Mouse (Mus musculus) heart, embryonic 13.5 days (tissue): Measurements from ENCODE around the gene Pim3. TPM values are rescaled to one million over a fixed set of nuclear protein-coding genes. Genes with fewer than 3 reads are reported as not detected.

ENCODE experiments used
- ATAC-seq: fragments of 200-750 bp; cut with Nextera tagmentation; 2 replicates; pipeline ENCODE4 v1.8.0; 2017; ENCODE audit warnings: moderate TSS enrichment; ENCODE audit not compliant: insufficient number of reproducible peaks, low FRiP score, low TSS enrichment; ENCODE audit errors: extremely low read depth
- H3K27ac ChIP-seq: fragments of 300-500 bp; sonication (generic); replicated peaks from 2 replicates; pipeline ENCODE4 v1.5.1; 2015; ENCODE audit warnings: moderate library complexity, mild to moderate bottlenecking, inconsistent platforms
- H3K27me3 ChIP-seq: fragments of 300-500 bp; sonication (generic); replicated peaks from 2 replicates; pipeline ENCODE4 v1.6.1; 2015; ENCODE audit warnings: mild to moderate bottlenecking, inconsistent platforms
- H3K36me3 ChIP-seq: fragments of 300-500 bp; sonication (generic); 2 replicates; pipeline ENCODE4 v1.6.1; 2015; ENCODE audit warnings: mild to moderate bottlenecking, inconsistent platforms
- H3K4me1 ChIP-seq: fragments of 300-500 bp; sonication (generic); 2 replicates; pipeline ENCODE4 v1.6.1; 2015; ENCODE audit warnings: inconsistent platforms
- H3K4me2 ChIP-seq: fragments of 300-500 bp; sonication (generic); 2 replicates; pipeline ENCODE4 v1.6.1; 2015; ENCODE audit warnings: inconsistent platforms, mild to moderate bottlenecking, moderate library complexity
- H3K4me3 ChIP-seq: fragments of 300-500 bp; sonication (generic); 2 replicates; pipeline ENCODE4 v1.5.1; 2015; ENCODE audit warnings: moderate library complexity, mild to moderate bottlenecking, inconsistent platforms
- H3K9ac ChIP-seq: fragments of 300-500 bp; sonication (generic); 2 replicates; pipeline ENCODE4 v1.6.1; 2015; ENCODE audit warnings: inconsistent platforms, mild to moderate bottlenecking, moderate library complexity
- H3K9me3 ChIP-seq: fragments of 300-500 bp; sonication (generic); 2 replicates; pipeline ENCODE4 v1.6.1; 2016; ENCODE audit warnings: inconsistent platforms
- WGBS: fragments of 180-500 bp; shearing (Covaris S2); methylation state at CpG from one replicate; pipeline ENCODE4 v1.1.7; 2015; ENCODE audit warnings: mixed read lengths; 5-methylcytosine and 5-hydroxymethylcytosine counted together
- polyA plus RNA-seq: library from polyadenylated mRNA; unstranded; fragments of >200 nt; fragmentation: Nextera tagmentation; extraction: Ambion mirVana; gene quantifications from 2 replicates; pipeline ENCODE4 v1.2.1, GENCODE M21; 2015

Gene Pim3
- polyA plus RNA-seq, 1 experiment from 2014 or later = 51.8 TPM

DNA sequence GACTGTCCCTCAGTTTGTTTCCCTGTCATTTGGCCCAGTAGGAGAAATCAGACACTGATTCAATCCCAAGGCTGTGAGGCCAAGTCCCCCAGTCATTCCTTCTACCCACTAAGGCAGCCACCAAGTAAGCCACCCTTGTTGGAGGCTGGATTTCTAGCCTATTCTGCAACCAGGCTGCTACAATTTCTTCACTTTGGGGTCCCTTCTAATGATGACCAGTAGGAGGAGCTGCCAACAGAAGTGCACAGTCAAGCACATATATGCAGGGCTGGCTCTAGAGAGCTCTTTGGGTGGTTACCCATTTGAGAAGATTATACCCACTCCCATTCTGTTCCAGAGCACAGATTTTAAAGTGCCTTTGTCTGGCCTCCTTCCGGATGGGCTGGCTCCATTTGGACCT, 41.1 kb downstream of the Pim3 start:
- no peak overlapping the region for H3K4me3 ChIP-seq
- H3K9ac ChIP-seq = no peak overlapping the region
- no peak overlapping the region for H3K4me2 ChIP-seq
- no peaks in the 10 kb centered on the region for H3K4me1 ChIP-seq
- no peak overlapping the region for H3K27ac ChIP-seq
- ATAC-seq = no peak
- WGBS = 93% methylated on average over 1 of the region's 1 CpGs
- no peaks in the 10 kb centered on the region for H3K9me3 ChIP-seq
- no peaks in the 10 kb centered on the region for H3K36me3 ChIP-seq
- no peaks in the 10 kb centered on the region for H3K27me3 ChIP-seq

DNA sequence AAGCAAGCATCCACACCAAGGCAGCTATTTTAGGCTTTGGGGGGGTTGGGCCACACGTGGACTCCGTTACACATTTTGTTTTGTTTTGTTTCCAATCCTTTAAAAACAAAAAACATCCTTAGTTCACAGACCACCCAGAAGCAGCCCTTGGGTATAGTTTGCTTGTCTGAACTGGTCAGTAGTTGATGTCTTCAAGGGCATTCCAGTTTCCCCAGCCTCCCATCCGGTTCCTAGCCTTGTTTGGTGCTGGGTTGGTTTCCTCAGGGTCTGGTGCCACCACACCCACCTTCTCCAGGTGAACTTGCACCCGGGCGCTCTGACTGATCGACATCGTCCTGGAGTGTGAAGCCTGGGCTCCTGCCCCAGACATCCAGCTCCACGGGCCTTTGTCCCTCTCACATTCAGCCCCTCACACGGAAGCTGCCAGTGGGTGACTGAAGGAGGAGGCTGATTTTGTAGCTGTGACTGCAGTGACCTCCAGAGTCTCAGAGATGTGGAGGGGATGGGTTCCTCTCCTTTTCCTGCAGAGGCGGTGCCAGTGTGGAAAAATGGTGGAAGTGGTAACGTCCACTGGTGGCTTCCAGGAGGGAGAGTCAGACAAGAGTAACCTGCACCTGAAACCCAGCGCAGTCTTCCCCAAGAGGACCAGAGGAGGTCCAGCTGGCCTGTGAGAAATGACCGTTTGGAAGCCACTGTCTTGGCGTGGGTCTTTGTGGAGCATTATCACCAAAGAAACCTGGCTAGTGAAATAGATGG, 42.2 kb downstream of the Pim3 start:
- no peak overlapping the region for H3K9ac ChIP-seq
- no peak overlapping the region for H3K27ac ChIP-seq
- no peak for ATAC-seq
- H3K4me1 ChIP-seq = no peaks in the 10 kb centered on the region
- H3K27me3 ChIP-seq = no peaks in the 10 kb centered on the region
- no peaks in the 10 kb centered on the region for H3K9me3 ChIP-seq
- H3K4me3 ChIP-seq = no peak overlapping the region
- WGBS = 80% methylated on average over 14 of the region's 14 CpGs
- H3K4me2 ChIP-seq = no peak overlapping the region
- H3K36me3 ChIP-seq = no peaks in the 10 kb centered on the region

DNA sequence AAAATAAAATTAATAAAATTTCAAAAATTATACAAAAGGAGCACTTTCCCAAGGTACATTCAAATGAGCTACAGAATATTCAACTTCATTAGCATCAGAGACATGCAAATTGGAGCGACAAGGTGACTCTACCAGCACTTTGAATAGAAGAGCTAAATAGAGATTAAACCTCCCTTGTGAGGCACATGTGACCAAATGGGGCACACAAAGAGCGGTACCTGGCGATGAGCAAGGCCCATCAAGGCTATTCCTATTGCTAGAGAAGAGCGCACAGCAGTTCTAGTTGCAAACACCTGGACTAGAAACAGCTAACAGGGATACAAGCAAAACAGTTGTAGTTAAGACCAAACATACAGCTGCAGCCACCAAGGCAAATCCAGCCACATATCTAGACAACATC, 44.4 kb downstream of the Pim3 start:
- Histone ChIP-seq H3K36me3 (no peaks in the 10 kb centered on the region), H3K27ac (no peak overlapping the region), H3K27me3 (no peaks in the 10 kb centered on the region), H3K9me3 (no peaks in the 10 kb centered on the region), H3K4me1 (no peaks in the 10 kb centered on the region), H3K4me2 (no peak overlapping the region), H3K4me3 (no peak overlapping the region), H3K9ac (no peak overlapping the region)
- no peak for ATAC-seq
- WGBS = 66% methylated on average over 4 of the region's 4 CpGs

DNA sequence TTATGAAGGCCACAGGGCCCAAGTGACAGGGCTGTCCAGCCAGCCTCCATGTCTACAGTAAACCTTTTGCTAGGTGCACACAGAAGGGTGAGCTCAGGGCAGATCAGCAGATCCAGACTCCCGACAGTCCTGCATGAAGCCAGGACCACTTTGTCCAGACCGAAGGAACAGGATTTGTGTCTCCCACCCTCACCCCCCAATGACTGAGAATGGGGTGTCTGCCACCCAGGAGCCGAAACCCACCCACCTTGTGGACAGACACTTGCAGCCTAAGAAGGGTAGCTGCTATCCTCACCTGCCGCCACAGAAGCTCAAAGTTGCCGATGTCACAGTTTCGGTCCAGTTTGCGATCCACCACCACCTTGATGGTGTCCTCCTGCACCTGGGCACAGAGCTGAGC, 53.1 kb downstream of the Pim3 start:
- 84% methylated on average over 7 of the region's 7 CpGs for WGBS
- Histone ChIP-seq H3K27ac (no peak overlapping the region), H3K4me2 (no peak overlapping the region), H3K4me3 (no peak overlapping the region), H3K4me1 (no peaks in the 10 kb centered on the region), H3K9ac (no peak overlapping the region), H3K9me3 (no peaks in the 10 kb centered on the region), H3K27me3 (no peaks in the 10 kb centered on the region; the same call in 1 of the 2 replicates), H3K36me3 (no peaks in the 10 kb centered on the region)
- no peak; the same call in 1 of the 2 replicates for ATAC-seq

Other genes starting within 250 kb of the Pim3 start
- 10.4 and 11.0 TPM in 2 replicates for gene Brd1, start 128.0 kb upstream of the Pim3 start, polyA plus RNA-seq
- 11.6 and 12.1 TPM in 2 replicates for gene Zbed4, start 110.5 kb upstream of the Pim3 start, polyA plus RNA-seq
- gene Alg12, start 42.9 kb upstream of the Pim3 start, polyA plus RNA-seq = 8.9 and 10.5 TPM in 2 replicates
- gene Creld2, start 42.5 kb upstream of the Pim3 start, polyA plus RNA-seq = 54.1 and 63.7 TPM in 2 replicates
- gene Ttll8, start 92.2 kb downstream of the Pim3 start, polyA plus RNA-seq = not detected in 2 replicates
- gene Mlc1, start 116.8 kb downstream of the Pim3 start, polyA plus RNA-seq = 0.05 TPM in 1 of 2 replicates, not detected in the other
- gene Mov10l1, start 120.7 kb downstream of the Pim3 start, polyA plus RNA-seq = 62.8 and 67.4 TPM in 2 replicates
- 1.6 and 2.1 TPM in 2 replicates for gene Panx2, start 197.5 kb downstream of the Pim3 start, polyA plus RNA-seq
- gene Trabd, start 212.9 kb downstream of the Pim3 start, polyA plus RNA-seq = 52.4 and 52.7 TPM in 2 replicates
- gene Selenoo, start 226.9 kb downstream of the Pim3 start, polyA plus RNA-seq = 10.8 and 11.6 TPM in 2 replicates